Mouse (Mus musculus) left cerebral cortex, postnatal 25 days (tissue): Measurements from ENCODE around the gene Sec22c. TPM values are rescaled to one million over a fixed set of nuclear protein-coding genes. Genes with fewer than 3 reads are reported as not detected.

Source experiments
- DNase-seq, 2 experiments: peaks; one replicate each; pipeline ENCODE4 v3.0.0; 2022; ENCODE audit warnings: low spot score in 2 of 2, mixed read lengths in 1 of 2
- intact Hi-C: fragments of 180-260 bp; cut with DNase I; formaldehyde crosslinking; loops from one replicate; pipeline ENCODE4 v1.15.1; 2025
- total RNA-seq, 2 experiments: library from RNA; stranded (reverse); gene quantifications; 2 replicates each; pipeline ENCODE4 v1.2.3; 2021

Sec22c gene
- total RNA-seq, 2 experiments from 2014 or later, result 26.8 to 28.8 TPM

- peak; percentile 39 to 93 for DNase-seq
- intact Hi-C loops, result no loop called here
Measured at GRCm38 (mm10) chr9:121664104-121664503, 41.2 kb downstream of the Sec22c start.

GRCm38 (mm10) chr9:121663467-121663866 is 41.8 kb downstream of the Sec22c start:
- intact Hi-C loops, result loop anchor here (1.0 kb wide), 1 partner anchor 24 kb away; no protein-coding TSS in a partner anchor

GRCm38 (mm10) chr9:121659791-121660190 is 45.5 kb downstream of the Sec22c start:
- intact Hi-C loops, result no loop called here
- DNase-seq, result peak in 1 of 2 experiments; percentile 35

More at GRCm38 (mm10) chr9:121663467-121663866, 41.8 kb downstream of the Sec22c start:
- DNase-seq, result peak in 1 of 2 experiments; percentile 78

GRCm38 (mm10) chr9:121658248-121658647 is 47.0 kb downstream of the Sec22c start:
- no peak for DNase-seq
- intact Hi-C loops, result no loop called here

GRCm38 (mm10) chr9:121657143-121657542 is 48.1 kb downstream of the Sec22c start:
- DNase-seq, result no peak
- intact Hi-C loops, result no loop called here

GRCm38 (mm10) chr9:121656322-121656721 is 49.0 kb downstream of the Sec22c start:
- DNase-seq, result no peak
- intact Hi-C loops, result no loop called here

GRCm38 (mm10) chr9:121653668-121654067 is 51.6 kb downstream of the Sec22c start:
- intact Hi-C loops, result no loop called here
- DNase-seq, result no peak

- intact Hi-C loops, result no loop called here
- no peak for DNase-seq
Measured at GRCm38 (mm10) chr9:121647026-121647425, 58.3 kb downstream of the Sec22c start.

- intact Hi-C loops, result no loop called here
- no peak for DNase-seq
Measured at GRCm38 (mm10) chr9:121644855-121645254, 60.4 kb downstream of the Sec22c start.

- peak; percentile 85 to 92 for DNase-seq
- intact Hi-C loops, result loop anchor here (1.0 kb wide), 2 partner anchors 25 to 77 kb away; partner anchors contain the start of gene Nktr
Measured at GRCm38 (mm10) chr9:121642401-121643181, 62.7 kb downstream of the Sec22c start, which contains the start of gene Vipr1. Vipr1 (plus strand) TSS chr9:121642716.

- DNase-seq, result peak; percentile 81 to 84
- intact Hi-C loops, result loop anchor here (1.0 kb wide), 1 partner anchor 25 kb away; no protein-coding TSS in a partner anchor
Measured at GRCm38 (mm10) chr9:121642001-121642400, 63.3 kb downstream of the Sec22c start, which contains the start of gene Lyzl4. Lyzl4 (minus strand) TSS chr9:121642096.

- intact Hi-C loops, result no loop called here
- DNase-seq, result peak in 1 of 2 experiments; percentile 65
Measured at GRCm38 (mm10) chr9:121641235-121641915, 63.9 kb downstream of the Sec22c start.

- peak; percentile 76 to 95 for DNase-seq
- intact Hi-C loops, result loop anchor here (1.0 kb wide), 1 partner anchor 24 kb away; no protein-coding TSS in a partner anchor
Measured at GRCm38 (mm10) chr9:121639790-121640189, 65.5 kb downstream of the Sec22c start.

GRCm38 (mm10) chr9:121635835-121636576 is 69.3 kb downstream of the Sec22c start:
- intact Hi-C loops, result no loop called here
- no peak for DNase-seq

GRCm38 (mm10) chr9:121633306-121633705 is 72.0 kb downstream of the Sec22c start:
- DNase-seq, result no peak
- intact Hi-C loops, result no loop called here

- intact Hi-C loops, result no loop called here
- no peak for DNase-seq
Measured at GRCm38 (mm10) chr9:121632891-121633290, 72.4 kb downstream of the Sec22c start.

GRCm38 (mm10) chr9:121631946-121632345 is 73.3 kb downstream of the Sec22c start:
- no peak for DNase-seq
- intact Hi-C loops, result no loop called here

GRCm38 (mm10) chr9:121630627-121631026 is 74.7 kb downstream of the Sec22c start:
- intact Hi-C loops, result no loop called here
- DNase-seq, result peak in 1 of 2 experiments; percentile 63
